Mouse (Mus musculus) G1E (cell line): ENCODE results near the gene Nlgn1.

ENCODE experiments used
- CTCF ChIP-seq: IDR thresholded peaks from 2 replicates; pipeline ENCODE4 v1.5.1; 2012; ENCODE audit warnings: low read depth, low read length, inconsistent platforms, mixed read lengths
- GATA1 ChIP-seq: IDR thresholded peaks from 2 replicates; pipeline ENCODE4 v1.6.1; 2012; ENCODE audit warnings: borderline replicate concordance, low read length, inconsistent platforms, mixed read lengths

- TF ChIP-seq GATA1 = no peak
- no peak for TF ChIP-seq CTCF
These were observed 875.9 kb downstream of the Nlgn1 start for GRCm38 (mm10) chr3:25456250-25456860.
